Mouse (Mus musculus): ENCODE measurements around the gene Amd1.

- TF ChIP-seq EP300 (IDR thresholded peaks at IDR 0.05): no peak
- no peak for TF ChIP-seq CTCF (IDR thresholded peaks at IDR 0.05)
Observed at GRCm38 (mm10) chr10:40262200-40262599, 39.8 kb downstream of the Amd1 start.
